Mouse (Mus musculus): Measurements from ENCODE around the gene Ehd4. TPM values are rescaled to one million over a fixed set of nuclear protein-coding genes. Genes with fewer than 3 reads are reported as not detected.

Gene Ehd4
- total and polyA plus RNA-seq, 3 experiments, result 8.1 to 27.7 (median 9.8) TPM

DNA sequence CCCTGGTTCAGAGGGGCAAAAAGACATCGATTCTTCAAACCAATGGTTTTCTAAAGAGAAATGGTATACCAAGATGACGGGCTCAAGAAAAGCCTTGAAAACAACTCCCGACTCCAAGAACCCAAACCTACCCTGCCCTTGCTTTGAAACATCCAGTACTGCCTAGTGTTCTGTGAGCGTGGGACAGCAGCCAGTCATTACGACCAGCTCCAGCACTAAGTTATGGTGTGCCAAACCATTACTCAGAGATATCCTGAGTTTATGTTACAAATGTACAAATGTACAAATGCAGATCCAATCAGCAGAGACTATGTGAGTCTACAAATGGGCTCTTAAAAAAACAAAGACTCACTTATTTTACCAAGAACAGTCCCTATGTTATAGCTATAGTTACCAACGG, 40.9 kb downstream of the Ehd4 start:
- H3K4me1 ChIP-seq (ENCODE audit: control insufficient read depth in 1 of 2, insufficient read depth in 2 of 2), result peaks cover 4 to 39% of the 10 kb centered on the region in 2 experiments; a peak in 2 of 4 replicates
- dilution Hi-C loops (cut with MboI; ENCODE audit: extremely low pct_ligation_motif_present, extremely low pct_unique_long_range_greater_than_20kb, low sequenced_read_pairs), result no loop called here

DNA sequence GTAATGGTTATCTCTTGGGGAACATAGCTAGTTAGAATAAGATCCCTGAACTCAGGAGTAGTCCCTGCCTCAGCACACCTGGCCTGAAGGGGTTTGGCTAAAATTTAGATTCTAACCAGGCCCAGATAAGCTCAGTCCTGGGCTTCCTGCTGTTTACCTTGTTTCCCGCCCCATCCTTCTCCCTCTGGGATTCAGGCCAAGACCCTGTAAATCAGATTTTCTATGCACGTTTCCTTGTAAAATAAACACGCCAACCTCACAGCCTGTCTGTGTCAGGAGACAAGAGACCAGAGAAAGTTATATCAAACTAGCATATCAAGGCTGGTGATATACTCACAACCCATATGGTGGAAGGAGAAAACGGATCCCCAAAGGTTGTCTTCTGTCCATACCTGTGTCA, 42.8 kb downstream of the Ehd4 start:
- dilution Hi-C loops (cut with MboI; ENCODE audit: extremely low pct_ligation_motif_present, extremely low pct_unique_long_range_greater_than_20kb, low sequenced_read_pairs), result no loop called here
- Histone ChIP-seq H3K4me2 (ENCODE audit: insufficient read depth, low read depth, poor library complexity, severe bottlenecking) (no peak overlapping the region), H3K4me3 (replicated peaks in 1 of 3; ENCODE audit: low read depth in 2 of 3, low read length in 2 of 3, poor library complexity in 1 of 3) (no peak overlapping the region), H3K27ac (ENCODE audit: insufficient read depth, low read depth) (no peak overlapping the region), H3K4me1 (ENCODE audit: control insufficient read depth in 1 of 2, insufficient read depth in 2 of 2) (peaks cover 6 to 47% of the 10 kb centered on the region in 2 experiments; a peak in 3 of 4 replicates), H3K79me2 (replicated peaks; ENCODE audit: control insufficient read depth, extremely low read depth, insufficient read depth, poor library complexity, severe bottlenecking) (no peaks in the 10 kb centered on the region), H3K27me3 (replicated peaks) (no peaks in the 10 kb centered on the region), H3K9me3 (replicated peaks; ENCODE audit: low read length) (no peaks in the 10 kb centered on the region), H3K9ac (ENCODE audit: insufficient read depth, low read depth) (no peak overlapping the region), H3K36me3 (replicated peaks in 1 of 2; ENCODE audit: control insufficient read depth in 1 of 2, insufficient read depth in 1 of 2, low read length in 1 of 2) (peaks cover 0 to 35% of the 10 kb centered on the region in 2 experiments)
- no peak for TF ChIP-seq TBP (conservative IDR thresholded peaks at IDR 0.05; ENCODE audit: low read depth, low read length)
- no peak for TF ChIP-seq MXI1 (IDR thresholded peaks at IDR 0.05; ENCODE audit: low read depth, low read length)
- TF ChIP-seq CHD2 (IDR thresholded peaks at IDR 0.05; ENCODE audit: low read length), result no peak
- TF ChIP-seq ZC3H11A (IDR thresholded peaks at IDR 0.05; ENCODE audit: low read depth, low read length), result no peak
- no peak for TF ChIP-seq IRF4 (IDR thresholded peaks at IDR 0.05; ENCODE audit: low read depth, low read length)
- no peak for TF ChIP-seq SMC3 (IDR thresholded peaks at IDR 0.05; ENCODE audit: low read depth, low read length)
- TF ChIP-seq CTCF (conservative IDR thresholded peaks at IDR 0.05 in 1 of 2, IDR thresholded peaks at IDR 0.05 in 1 of 2; ENCODE audit: low read depth in 2 of 2, low read length in 2 of 2), result no peak
- TF ChIP-seq RAD21 (IDR thresholded peaks at IDR 0.05; ENCODE audit: low read depth, low read length), result no peak
- TF ChIP-seq EP300 (IDR thresholded peaks at IDR 0.05; ENCODE audit: low read length), result no peak
- no peak for TF ChIP-seq POLR2A (IDR thresholded peaks at IDR 0.05; ENCODE audit: low read depth, low read length)
- TF ChIP-seq ELF1 (IDR thresholded peaks at IDR 0.05; ENCODE audit: low read depth, low read length), result no peak
- no peak for TF ChIP-seq KAT2A (IDR thresholded peaks at IDR 0.05; ENCODE audit: insufficient replicate concordance, low read length)
- TF ChIP-seq HCFC1 (IDR thresholded peaks at IDR 0.05; ENCODE audit: low read depth, low read length), result no peak
- TF ChIP-seq SIN3A (IDR thresholded peaks at IDR 0.05; ENCODE audit: low read length), result no peak
- no peak for TF ChIP-seq ZMIZ1 (IDR thresholded peaks at IDR 0.05; ENCODE audit: low read depth, low read length)
- TF ChIP-seq JUN (IDR thresholded peaks at IDR 0.05; ENCODE audit: insufficient read depth, low read depth, low read length), result no peak
- in situ Hi-C loops (cut with MboI; ENCODE audit: low pct_ligation_motif_present, low pct_unique_long_range_greater_than_20kb, low sequenced_read_pairs), result no loop called here
- no peak for DNase-seq (ENCODE audit: extremely low read depth)

More for the DNA sequence above, 40.9 kb downstream of the Ehd4 start:
- Histone ChIP-seq H3K36me3 (replicated peaks in 1 of 2; ENCODE audit: control insufficient read depth in 1 of 2, insufficient read depth in 1 of 2, low read length in 1 of 2) (peaks cover 0 to 24% of the 10 kb centered on the region in 2 experiments), H3K4me2 (ENCODE audit: insufficient read depth, low read depth, poor library complexity, severe bottlenecking) (no peak overlapping the region), H3K79me2 (replicated peaks; ENCODE audit: control insufficient read depth, extremely low read depth, insufficient read depth, poor library complexity, severe bottlenecking) (no peaks in the 10 kb centered on the region), H3K9ac (ENCODE audit: insufficient read depth, low read depth) (no peak overlapping the region), H3K9me3 (replicated peaks; ENCODE audit: low read length) (no peaks in the 10 kb centered on the region), H3K27me3 (replicated peaks) (no peaks in the 10 kb centered on the region), H3K27ac (ENCODE audit: insufficient read depth, low read depth) (no peak overlapping the region), H3K4me3 (replicated peaks in 1 of 3; ENCODE audit: low read depth in 2 of 3, low read length in 2 of 3, poor library complexity in 1 of 3) (no peak overlapping the region)
- in situ Hi-C loops (cut with MboI; ENCODE audit: low pct_ligation_motif_present, low pct_unique_long_range_greater_than_20kb, low sequenced_read_pairs), result no loop called here
- no peak for DNase-seq (ENCODE audit: extremely low read depth)
- TF ChIP-seq MXI1 (IDR thresholded peaks at IDR 0.05; ENCODE audit: low read depth, low read length) (no peak), POLR2AphosphoS2 (IDR thresholded peaks at IDR 0.05; ENCODE audit: low read depth, low read length) (no peak), POLR2A (IDR thresholded peaks at IDR 0.05; ENCODE audit: low read depth, low read length) (no peak), TBP (conservative IDR thresholded peaks at IDR 0.05; ENCODE audit: low read depth, low read length) (no peak), BHLHE40 (IDR thresholded peaks at IDR 0.05; ENCODE audit: low read depth, low read length) (no peak), ZC3H11A (IDR thresholded peaks at IDR 0.05; ENCODE audit: low read depth, low read length) (no peak), NRF1 (IDR thresholded peaks at IDR 0.05; ENCODE audit: low read depth, low read length) (no peak), JUN (IDR thresholded peaks at IDR 0.05; ENCODE audit: insufficient read depth, low read depth, low read length) (no peak), SMC3 (IDR thresholded peaks at IDR 0.05; ENCODE audit: low read depth, low read length) (no peak), SIN3A (IDR thresholded peaks at IDR 0.05; ENCODE audit: low read length) (no peak), JUND (conservative IDR thresholded peaks at IDR 0.05; ENCODE audit: low read depth, low read length) (no peak), RCOR1 (conservative IDR thresholded peaks at IDR 0.05; ENCODE audit: low read depth, low read length) (no peak), IRF4 (IDR thresholded peaks at IDR 0.05; ENCODE audit: low read depth, low read length) (no peak), TCF12 (IDR thresholded peaks at IDR 0.05; ENCODE audit: low read depth, low read length) (no peak), UBTF (IDR thresholded peaks at IDR 0.05; ENCODE audit: low read depth, low read length) (no peak), MYC (IDR thresholded peaks at IDR 0.05; ENCODE audit: low read depth, low read length) (no peak), ZNF384 (IDR thresholded peaks at IDR 0.05; ENCODE audit: low read depth, low read length) (no peak), CHD2 (IDR thresholded peaks at IDR 0.05; ENCODE audit: low read length) (no peak), ELF1 (IDR thresholded peaks at IDR 0.05; ENCODE audit: low read depth, low read length) (no peak), E2F4 (IDR thresholded peaks at IDR 0.05; ENCODE audit: insufficient replicate concordance, low read depth, low read length) (no peak)

All from CH12.LX (cell line).